Mouse (Mus musculus) limb, embryonic 12.5 days (tissue): ENCODE results near the gene Smarcd2. TPM values are rescaled to one million over a fixed set of nuclear protein-coding genes. Genes with fewer than 3 reads are reported as not detected.

Source experiments
- ATAC-seq: fragments of 200-750 bp; cut with Nextera tagmentation; 2 replicates; pipeline ENCODE4 v1.8.0; 2017; ENCODE audit warnings: low read depth, moderate TSS enrichment; ENCODE audit not compliant: insufficient number of reproducible peaks, insufficient read depth, low FRiP score, low TSS enrichment
- H3K27ac ChIP-seq: fragments of 300-500 bp; sonication (generic); 2 replicates; pipeline ENCODE4 v1.5.1; 2016; ENCODE audit warnings: mild to moderate bottlenecking, moderate library complexity
- H3K27me3 ChIP-seq: fragments of 300-500 bp; sonication (generic); 2 replicates; pipeline ENCODE4 v1.6.1; 2016; ENCODE audit warnings: mild to moderate bottlenecking, moderate library complexity
- H3K36me3 ChIP-seq: fragments of 300-500 bp; sonication (generic); 2 replicates; pipeline ENCODE4 v1.6.1; 2016; ENCODE audit warnings: mild to moderate bottlenecking, moderate library complexity
- H3K4me1 ChIP-seq: fragments of 300-500 bp; sonication (generic); replicated peaks from 2 replicates; pipeline ENCODE4 v1.6.1; 2016
- H3K4me2 ChIP-seq: fragments of 300-500 bp; sonication (generic); 2 replicates; pipeline ENCODE4 v1.6.1; 2016; ENCODE audit warnings: mild to moderate bottlenecking, moderate library complexity
- H3K4me3 ChIP-seq: fragments of 300-500 bp; sonication (generic); replicated peaks from 2 replicates; pipeline ENCODE4 v1.5.1; 2016; ENCODE audit warnings: mild to moderate bottlenecking
- H3K9ac ChIP-seq: fragments of 300-500 bp; sonication (generic); replicated peaks from 2 replicates; pipeline ENCODE4 v1.6.1; 2016; ENCODE audit warnings: mild to moderate bottlenecking, moderate library complexity
- H3K9me3 ChIP-seq: fragments of 300-500 bp; sonication (generic); 2 replicates; pipeline ENCODE4 v1.6.1; 2016; ENCODE audit warnings: mild to moderate bottlenecking, moderate library complexity
- WGBS: fragments of 180-500 bp; shearing (Covaris S2); methylation state at CpG from one replicate; pipeline ENCODE4 v1.1.7; 2016; 5-methylcytosine and 5-hydroxymethylcytosine counted together
- polyA plus RNA-seq: library from polyadenylated mRNA; unstranded; fragments of >200 nt; fragmentation: Nextera tagmentation; extraction: Ambion mirVana; gene quantifications from 2 replicates; pipeline ENCODE4 v1.2.1, GENCODE M21; 2016

Gene Smarcd2
- polyA plus RNA-seq, 1 experiment from 2014 or later = 104 TPM

GRCm38 (mm10) chr11:106266431-106266830 lies 6.3 kb downstream of the Smarcd2 start:
- H3K27ac ChIP-seq = peak overlapping the region; percentile 93; the same call in 1 of the 2 replicates
- no peak overlapping the region for H3K9ac ChIP-seq
- WGBS = 91% methylated on average over 10 of the region's 10 CpGs
- peak overlapping the region; percentile 30 for H3K4me3 ChIP-seq
- no peaks in the 10 kb centered on the region for H3K27me3 ChIP-seq
- ATAC-seq = no peak
- peak overlapping the region; percentile 51; the same call in 1 of the 2 replicates for H3K4me2 ChIP-seq
- H3K9me3 ChIP-seq = no peaks in the 10 kb centered on the region
- H3K36me3 ChIP-seq = peaks cover 59% of the 10 kb centered on the region
- peaks cover 45% of the 10 kb centered on the region for H3K4me1 ChIP-seq

GRCm38 (mm10) chr11:106265570-106265969 lies 7.2 kb downstream of the Smarcd2 start:
- no peak for ATAC-seq
- Histone ChIP-seq H3K4me2 (no peak overlapping the region), H3K9ac (no peak overlapping the region), H3K9me3 (no peaks in the 10 kb centered on the region), H3K4me3 (no peak overlapping the region), H3K27me3 (no peaks in the 10 kb centered on the region), H3K36me3 (peaks cover 68% of the 10 kb centered on the region), H3K27ac (no peak overlapping the region), H3K4me1 (peaks cover 38% of the 10 kb centered on the region)
- 92% methylated on average over 4 of the region's 4 CpGs for WGBS

- Histone ChIP-seq H3K9me3 (no peaks in the 10 kb centered on the region), H3K27ac (no peak overlapping the region), H3K36me3 (peaks cover 72% of the 10 kb centered on the region), H3K9ac (no peak overlapping the region), H3K4me2 (no peak overlapping the region), H3K27me3 (no peaks in the 10 kb centered on the region), H3K4me3 (no peak overlapping the region), H3K4me1 (peaks cover 32% of the 10 kb centered on the region)
- ATAC-seq = no peak
- 91% methylated on average over 15 of the region's 15 CpGs for WGBS
These were observed 7.8 kb downstream of the Smarcd2 start for GRCm38 (mm10) chr11:106264988-106265387.

- Histone ChIP-seq H3K4me1 (peaks cover 25% of the 10 kb centered on the region), H3K27ac (no peak overlapping the region), H3K36me3 (peaks cover 83% of the 10 kb centered on the region), H3K27me3 (no peaks in the 10 kb centered on the region), H3K4me3 (no peak overlapping the region), H3K9me3 (no peaks in the 10 kb centered on the region), H3K9ac (no peak overlapping the region), H3K4me2 (no peak overlapping the region)
- WGBS = 86% methylated on average over 9 of the region's 9 CpGs
- no peak for ATAC-seq
These were observed 8.8 kb downstream of the Smarcd2 start for GRCm38 (mm10) chr11:106263963-106264362.

- Histone ChIP-seq H3K4me1 (peaks cover 12% of the 10 kb centered on the region), H3K4me2 (no peak overlapping the region), H3K4me3 (no peak overlapping the region), H3K36me3 (peaks cover 90% of the 10 kb centered on the region), H3K9ac (no peak overlapping the region), H3K27me3 (no peaks in the 10 kb centered on the region), H3K27ac (no peak overlapping the region), H3K9me3 (no peaks in the 10 kb centered on the region)
- 78% methylated on average over 14 of the region's 14 CpGs for WGBS
- ATAC-seq = no peak
These were observed 11.8 kb downstream of the Smarcd2 start for GRCm38 (mm10) chr11:106260826-106261450.

GRCm38 (mm10) chr11:106256775-106257174 lies 16.0 kb downstream of the Smarcd2 start:
- ATAC-seq = no peak
- Histone ChIP-seq H3K4me1 (peaks cover 21% of the 10 kb centered on the region), H3K9ac (peak overlapping the region; percentile 75), H3K9me3 (no peaks in the 10 kb centered on the region), H3K4me2 (peak overlapping the region; percentile 93), H3K36me3 (peaks cover 73% of the 10 kb centered on the region), H3K27ac (no peak overlapping the region), H3K27me3 (no peaks in the 10 kb centered on the region), H3K4me3 (peak overlapping the region; percentile 77)
- WGBS = 68% methylated on average over 5 of the region's 5 CpGs

- Histone ChIP-seq H3K4me1 (peaks cover 21% of the 10 kb centered on the region), H3K4me3 (peak within 1 kb of the TSS; percentile 77), H3K4me2 (peak within 1 kb of the TSS; percentile 93), H3K27ac (peak within 1 kb of the TSS; percentile 72), H3K9ac (peak within 1 kb of the TSS; percentile 75), H3K27me3 (no peaks in the 10 kb centered on the region), H3K36me3 (peaks cover 73% of the 10 kb centered on the region), H3K9me3 (no peaks in the 10 kb centered on the region)
- under 1% methylated on average over 42 of the region's 42 CpGs for WGBS
- peak; percentile 93 for ATAC-seq
These were observed 16.9 kb downstream of the Smarcd2 start, which contains the start of the genes Ftsj3 and Psmc5 for GRCm38 (mm10) chr11:106255685-106256451. Gene Ftsj3 (minus strand): TSS chr11:106256079. Gene Psmc5 (plus strand): TSS chr11:106256154.

- WGBS = 3% methylated on average over 22 of the region's 22 CpGs
- H3K9me3 ChIP-seq = no peaks in the 10 kb centered on the region
- no peak for ATAC-seq
- peaks cover 21% of the 10 kb centered on the region for H3K4me1 ChIP-seq
- H3K9ac ChIP-seq = peak overlapping the region; percentile 75
- H3K27me3 ChIP-seq = no peaks in the 10 kb centered on the region
- peak overlapping the region; percentile 93 for H3K4me2 ChIP-seq
- H3K4me3 ChIP-seq = peak overlapping the region; percentile 77
- no peak overlapping the region for H3K27ac ChIP-seq
- peaks cover 74% of the 10 kb centered on the region for H3K36me3 ChIP-seq
These were observed 17.6 kb downstream of the Smarcd2 start for GRCm38 (mm10) chr11:106255174-106255573.

- WGBS = 13% methylated on average over 2 of the region's 2 CpGs
- Histone ChIP-seq H3K4me2 (peak overlapping the region; percentile 93), H3K27me3 (no peaks in the 10 kb centered on the region), H3K27ac (no peak overlapping the region), H3K4me1 (peaks cover 21% of the 10 kb centered on the region), H3K9me3 (no peaks in the 10 kb centered on the region), H3K36me3 (peaks cover 74% of the 10 kb centered on the region), H3K4me3 (peak overlapping the region; percentile 77), H3K9ac (peak overlapping the region; percentile 75)
- ATAC-seq = no peak
These were observed 18.0 kb downstream of the Smarcd2 start for GRCm38 (mm10) chr11:106254767-106255166.

GRCm38 (mm10) chr11:106249326-106249725 lies 23.4 kb downstream of the Smarcd2 start:
- peaks cover under 1% of the 10 kb centered on the region; the same call in 1 of the 2 replicates for H3K4me1 ChIP-seq
- no peak overlapping the region for H3K9ac ChIP-seq
- H3K4me2 ChIP-seq = no peak overlapping the region
- H3K27ac ChIP-seq = no peak overlapping the region
- H3K9me3 ChIP-seq = 0 out of 2 replicates have a peak, but pooled peaks cover 4% of the 10 kb centered on the region
- H3K27me3 ChIP-seq = no peaks in the 10 kb centered on the region
- peaks cover 99% of the 10 kb centered on the region for H3K36me3 ChIP-seq
- no peak overlapping the region for H3K4me3 ChIP-seq
- no peak for ATAC-seq
- 85% methylated on average over 7 of the region's 7 CpGs for WGBS

- Histone ChIP-seq H3K36me3 (peaks cover 100% of the 10 kb centered on the region), H3K4me3 (no peak overlapping the region), H3K27me3 (no peaks in the 10 kb centered on the region), H3K4me1 (no peaks in the 10 kb centered on the region), H3K27ac (no peak overlapping the region), H3K9me3 (0 out of 2 replicates have a peak, but pooled peaks cover 4% of the 10 kb centered on the region), H3K4me2 (no peak overlapping the region), H3K9ac (no peak overlapping the region)
- 96% methylated on average over 1 of the region's 1 CpGs for WGBS
- ATAC-seq = no peak
These were observed 25.9 kb downstream of the Smarcd2 start for GRCm38 (mm10) chr11:106246834-106247233.
